ENCODE assay signal across 8 mouse cellular contexts in the genomic region with DNA sequence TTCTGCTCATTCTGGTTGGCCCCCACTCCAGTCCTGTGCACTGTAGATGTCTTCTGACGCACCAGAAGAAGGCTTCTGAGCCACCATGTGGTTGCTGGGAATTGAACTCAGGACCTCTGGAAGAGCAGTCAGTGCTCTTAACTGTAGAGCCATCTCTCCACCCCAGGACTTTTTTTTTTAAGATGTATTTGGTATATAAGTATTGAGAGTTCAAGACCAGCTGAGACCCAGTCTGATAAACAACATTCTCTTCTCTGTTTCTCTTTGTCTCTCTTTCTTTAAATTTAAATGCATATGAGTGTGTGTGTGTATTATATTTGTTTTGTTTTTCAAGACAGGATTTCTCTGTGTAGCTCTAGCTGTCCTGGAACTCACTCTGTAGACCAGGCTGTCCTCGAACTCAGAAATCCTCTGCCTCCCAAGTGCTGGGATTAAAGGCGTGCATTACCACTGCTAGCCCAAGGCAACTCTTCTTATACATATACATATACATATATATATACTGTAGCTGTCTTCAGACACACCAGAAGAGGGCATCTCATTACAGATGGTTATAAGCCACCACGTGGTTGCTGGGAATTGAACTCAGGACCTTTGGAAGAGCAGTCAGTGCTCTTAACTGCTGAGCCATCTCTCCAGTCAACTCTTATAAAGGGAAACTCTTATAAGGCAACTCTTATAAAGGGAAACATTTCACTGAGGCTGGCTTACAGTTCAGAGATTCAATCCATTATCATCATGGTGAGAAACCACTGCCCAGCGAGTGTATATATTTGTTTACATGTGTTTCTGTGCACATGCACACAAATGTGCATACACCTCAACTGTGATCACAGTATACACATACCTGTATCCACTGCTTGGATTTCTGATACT. TPM values are rescaled to one million over a fixed set of nuclear protein-coding genes. Genes with fewer than 3 reads are reported as not detected.
DNase-seq lines count a peak whose midpoint lies in the region; ATAC-seq and TF ChIP-seq lines count a peak whose summit lies in the region.
"Not testable (repeated sequence)": the region's sequence is repeated elsewhere in the genome, so short reads cannot be mapped to it uniquely, and the experiment has no call there.

No protein-coding gene starts in this region.

- not testable (repeated sequence) for DNase-seq in layer of hippocampus, adult 2 months (ENCODE audit: low spot score in 2 of 2); liver, embryonic 14.5 days (ENCODE audit: low read depth in 3 of 3, low spot score in 3 of 3); midbrain, embryonic 14.5 days

- TF ChIP-seq POLR2A in ES-Bruce4 (IDR thresholded peaks at IDR 0.05; ENCODE audit: insufficient read depth, low read length), result not testable (repeated sequence)

- not testable (repeated sequence) for H3K9me3 ChIP-seq in ES-Bruce4 (replicated peaks; ENCODE audit: control insufficient read depth, insufficient read depth, low read length, poor library complexity, severe bottlenecking); embryonic facial prominence, embryonic 15.5 days (replicated peaks); heart, embryonic 11.5 days (replicated peaks; ENCODE audit: control insufficient read depth, low read length); hindbrain, embryonic 15.5 days; liver, embryonic 14.5 days (ENCODE audit: control insufficient read depth, low read length); midbrain, embryonic 14.5 days (ENCODE audit: control insufficient read depth, low read length); stomach, embryonic 14.5 days (ENCODE audit: control insufficient read depth, low read depth, low read length)

- peak overlapping the region; percentile 52 for H3K27ac ChIP-seq in ES-Bruce4 (ENCODE audit: insufficient read depth, low read length)
- H3K27ac ChIP-seq in embryonic facial prominence, embryonic 15.5 days (replicated peaks), result peak overlapping the region; percentile 93
- H3K27ac ChIP-seq in heart, embryonic 11.5 days (ENCODE audit: low read depth, low read length); liver, embryonic 14.5 days; stomach, embryonic 14.5 days (ENCODE audit: low read length): not testable (repeated sequence)
- peak overlapping the region; percentile 89 for H3K27ac ChIP-seq in hindbrain, embryonic 15.5 days (replicated peaks)
- peak overlapping the region; percentile 100 for H3K27ac ChIP-seq in layer of hippocampus, adult 2 months
- H3K27ac ChIP-seq in midbrain, embryonic 14.5 days (replicated peaks; ENCODE audit: low read depth, low read length), result peak overlapping the region; percentile 70

- ATAC-seq in embryonic facial prominence, embryonic 15.5 days (ENCODE audit: insufficient number of reproducible peaks, low FRiP score, low TSS enrichment, low read depth); heart, embryonic 11.5 days (replicated peaks; ENCODE audit: insufficient number of reproducible peaks, low FRiP score, low TSS enrichment); hindbrain, embryonic 15.5 days (ENCODE audit: low FRiP score, low read depth); liver, embryonic 14.5 days (ENCODE audit: insufficient read depth); midbrain, embryonic 14.5 days (ENCODE audit: low FRiP score, low TSS enrichment); stomach, embryonic 14.5 days (ENCODE audit: insufficient number of reproducible peaks, insufficient read depth, low FRiP score, low read depth): not testable (repeated sequence)

- H3K4me1 ChIP-seq in ES-Bruce4 (ENCODE audit: control insufficient read depth, insufficient read depth, low read length), result not testable (repeated sequence)
- peaks cover 19% of the 10 kb centered on the region for H3K4me1 ChIP-seq in embryonic facial prominence, embryonic 15.5 days
- peaks cover 11% of the 10 kb centered on the region for H3K4me1 ChIP-seq in heart, embryonic 11.5 days (ENCODE audit: control insufficient read depth, insufficient read depth, low read length)
- peaks cover 20% of the 10 kb centered on the region for H3K4me1 ChIP-seq in hindbrain, embryonic 15.5 days (replicated peaks)
- peaks cover 10 to 17% of the 10 kb centered on the region in 2 experiments for H3K4me1 ChIP-seq in liver, embryonic 14.5 days (replicated peaks; ENCODE audit: control insufficient read depth in 2 of 2, insufficient read depth in 2 of 2, low read length in 1 of 2)
- peaks cover 12% of the 10 kb centered on the region for H3K4me1 ChIP-seq in midbrain, embryonic 14.5 days (ENCODE audit: control insufficient read depth, insufficient read depth, low read length)
- H3K4me1 ChIP-seq in stomach, embryonic 14.5 days (ENCODE audit: control insufficient read depth, insufficient read depth, low read length), result peaks cover 11% of the 10 kb centered on the region

- H3K36me3 ChIP-seq in ES-Bruce4 (ENCODE audit: control insufficient read depth, insufficient read depth, low read length, poor library complexity, severe bottlenecking), result peaks cover 23% of the 10 kb centered on the region
- H3K36me3 ChIP-seq in embryonic facial prominence, embryonic 15.5 days, result peaks cover 29% of the 10 kb centered on the region
- peaks cover 21% of the 10 kb centered on the region for H3K36me3 ChIP-seq in heart, embryonic 11.5 days (ENCODE audit: control insufficient read depth, insufficient read depth, low read length)
- H3K36me3 ChIP-seq in hindbrain, embryonic 15.5 days, result peaks cover 31% of the 10 kb centered on the region
- peaks cover 24% of the 10 kb centered on the region for H3K36me3 ChIP-seq in liver, embryonic 14.5 days (replicated peaks; ENCODE audit: control insufficient read depth, insufficient read depth, low read depth)
- peaks cover 30% of the 10 kb centered on the region for H3K36me3 ChIP-seq in midbrain, embryonic 14.5 days (ENCODE audit: control insufficient read depth, insufficient read depth, low read length)
- peaks cover 20% of the 10 kb centered on the region for H3K36me3 ChIP-seq in stomach, embryonic 14.5 days (ENCODE audit: control insufficient read depth, insufficient read depth, low read length)

- TF ChIP-seq EP300 in ES-Bruce4 (IDR thresholded peaks at IDR 0.05; ENCODE audit: insufficient read depth, low read depth, low read length); liver, embryonic 14.5 days (IDR thresholded peaks at IDR 0.05; ENCODE audit: low read depth): not testable (repeated sequence)

- H3K27me3 ChIP-seq in ES-Bruce4 (ENCODE audit: control insufficient read depth, insufficient read depth, low read length, poor library complexity, severe bottlenecking); embryonic facial prominence, embryonic 15.5 days; heart, embryonic 11.5 days (ENCODE audit: control insufficient read depth, insufficient read depth, low read length); hindbrain, embryonic 15.5 days; liver, embryonic 14.5 days (ENCODE audit: control insufficient read depth, insufficient read depth, low read length); midbrain, embryonic 14.5 days (ENCODE audit: control insufficient read depth, insufficient read depth, low read length); stomach, embryonic 14.5 days (ENCODE audit: control insufficient read depth, insufficient read depth, low read length): not testable (repeated sequence)

- H3K9ac ChIP-seq in ES-Bruce4 (ENCODE audit: low read depth, poor library complexity, severe bottlenecking), result peak overlapping the region; percentile 34; the same call in 1 of the 2 replicates
- not testable (repeated sequence) for H3K9ac ChIP-seq in embryonic facial prominence, embryonic 15.5 days; liver, embryonic 14.5 days (replicated peaks); stomach, embryonic 14.5 days (replicated peaks; ENCODE audit: low read depth, low read length)
- 0 out of 2 replicates have a peak overlapping the region, but pooled peaks have one; percentile 12 for H3K9ac ChIP-seq in heart, embryonic 11.5 days (ENCODE audit: low read depth, low read length)
- peak overlapping the region; percentile 25; the same call in 1 of the 2 replicates for H3K9ac ChIP-seq in hindbrain, embryonic 15.5 days
- peak overlapping the region; percentile 70; the same call in 1 of the 2 replicates for H3K9ac ChIP-seq in midbrain, embryonic 14.5 days (replicated peaks; ENCODE audit: low read length)

- not testable (repeated sequence) for H3K4me2 ChIP-seq in embryonic facial prominence, embryonic 15.5 days (replicated peaks)
- peak overlapping the region; percentile 37 for H3K4me2 ChIP-seq in heart, embryonic 11.5 days
- H3K4me2 ChIP-seq in hindbrain, embryonic 15.5 days, result peak overlapping the region; percentile 71
- peak overlapping the region; percentile 43 for H3K4me2 ChIP-seq in liver, embryonic 14.5 days (ENCODE audit: low read depth)
- peak overlapping the region; percentile 88 for H3K4me2 ChIP-seq in midbrain, embryonic 14.5 days (ENCODE audit: low read length)
- H3K4me2 ChIP-seq in stomach, embryonic 14.5 days (replicated peaks; ENCODE audit: low read depth, low read length), result peak overlapping the region; percentile 23

- 62% methylated on average over 5 of the region's 5 CpGs for WGBS in embryonic facial prominence, embryonic 15.5 days
- 63% methylated on average over 5 of the region's 5 CpGs for WGBS in heart, embryonic 11.5 days (ENCODE audit: insufficient replicate concordance)
- WGBS in hindbrain, embryonic 15.5 days, result 66% methylated on average over 5 of the region's 5 CpGs
- WGBS in liver, embryonic 14.5 days (ENCODE audit: insufficient replicate concordance), result 54% methylated on average over 5 of the region's 5 CpGs
- 67% methylated on average over 5 of the region's 5 CpGs for WGBS in midbrain, embryonic 14.5 days
- 62% methylated on average over 5 of the region's 5 CpGs for WGBS in stomach, embryonic 14.5 days

- TF ChIP-seq CTCF in ES-Bruce4 (IDR thresholded peaks at IDR 0.05; ENCODE audit: low read depth, low read length); layer of hippocampus, adult 2 months (conservative IDR thresholded peaks at IDR 0.05); liver, embryonic 14.5 days (IDR thresholded peaks at IDR 0.05; ENCODE audit: low read depth): not testable (repeated sequence)

- H3K4me3 ChIP-seq in ES-Bruce4 (ENCODE audit: low read depth, low read length); embryonic facial prominence, embryonic 15.5 days (replicated peaks); heart, embryonic 11.5 days (ENCODE audit: low read depth, low read length); layer of hippocampus, adult 2 months; liver, embryonic 14.5 days (ENCODE audit: insufficient read depth in 1 of 2, low read depth in 2 of 2, low read length in 2 of 2); stomach, embryonic 14.5 days (ENCODE audit: low read depth, low read length): not testable (repeated sequence)
- peak overlapping the region; percentile 43 for H3K4me3 ChIP-seq in hindbrain, embryonic 15.5 days
- peak overlapping the region; percentile 12; the same call in 1 of the 2 replicates for H3K4me3 ChIP-seq in midbrain, embryonic 14.5 days (replicated peaks; ENCODE audit: low read depth, low read length)

RNA-seq across cellular contexts. Expression of a gene that starts 23.7 kb away (rescaled TPM):
- 91.8 and 103 TPM in 2 replicates for polyA plus RNA-seq in ES-Bruce4 (2011; ENCODE audit: insufficient read depth, insufficient read length, low read depth, missing spikeins)
- 51.8 and 52.1 TPM in 2 replicates for polyA plus RNA-seq in embryonic facial prominence, embryonic 15.5 days (2015; fragmentation: Nextera tagmentation; extraction: Ambion mirVana)
- polyA plus RNA-seq in heart, embryonic 11.5 days (2014; fragmentation: Nextera tagmentation; extraction: Ambion mirVana), result 37.2 and 40.1 TPM in 2 replicates
- 44.2 and 45.9 TPM in 2 replicates for polyA plus RNA-seq in hindbrain, embryonic 15.5 days (2015; fragmentation: Nextera tagmentation; extraction: Ambion mirVana)
- 10 to 100 TPM; 24.8 to 28.9 TPM for total RNA-seq in layer of hippocampus, adult 2 months (2021)
- 19.7 and 24.4 TPM in 2 replicates for polyA plus RNA-seq in liver, embryonic 14.5 days (2012; rRNA removed)
- polyA plus RNA-seq in liver, embryonic 14.5 days (2014; fragmentation: Nextera tagmentation; extraction: Ambion mirVana), result 23.6 and 27.4 TPM in 2 replicates
- 31.9 and 44.2 TPM in 2 replicates for polyA plus RNA-seq in midbrain, embryonic 14.5 days (2014; fragmentation: Nextera tagmentation; extraction: Ambion mirVana)
- 48.7 and 49.2 TPM in 2 replicates for polyA plus RNA-seq in stomach, embryonic 14.5 days (2014; fragmentation: Nextera tagmentation; extraction: Ambion mirVana)

RNA-seq across cellular contexts. Expression of a gene that starts 31.2 kb away (rescaled TPM):
- polyA plus RNA-seq in ES-Bruce4 (2011; ENCODE audit: insufficient read depth, insufficient read length, low read depth, missing spikeins), result 75.4 and 76.8 TPM in 2 replicates
- polyA plus RNA-seq in embryonic facial prominence, embryonic 15.5 days (2015; fragmentation: Nextera tagmentation; extraction: Ambion mirVana), result 106 and 121 TPM in 2 replicates
- polyA plus RNA-seq in heart, embryonic 11.5 days (2014; fragmentation: Nextera tagmentation; extraction: Ambion mirVana), result 99.5 and 116 TPM in 2 replicates
- polyA plus RNA-seq in hindbrain, embryonic 15.5 days (2015; fragmentation: Nextera tagmentation; extraction: Ambion mirVana), result 109 and 132 TPM in 2 replicates
- 10 to 100 TPM; 43.6 to 51.8 TPM for total RNA-seq in layer of hippocampus, adult 2 months (2021)
- polyA plus RNA-seq in liver, embryonic 14.5 days (2012; rRNA removed), result 7.4 and 9.5 TPM in 2 replicates
- 24.4 and 27.2 TPM in 2 replicates for polyA plus RNA-seq in liver, embryonic 14.5 days (2014; fragmentation: Nextera tagmentation; extraction: Ambion mirVana)
- 165 and 174 TPM in 2 replicates for polyA plus RNA-seq in midbrain, embryonic 14.5 days (2014; fragmentation: Nextera tagmentation; extraction: Ambion mirVana)
- 120 and 134 TPM in 2 replicates for polyA plus RNA-seq in stomach, embryonic 14.5 days (2014; fragmentation: Nextera tagmentation; extraction: Ambion mirVana)
